Mouse (Mus musculus): Measurements from ENCODE around the gene Rpn2.

DNA sequence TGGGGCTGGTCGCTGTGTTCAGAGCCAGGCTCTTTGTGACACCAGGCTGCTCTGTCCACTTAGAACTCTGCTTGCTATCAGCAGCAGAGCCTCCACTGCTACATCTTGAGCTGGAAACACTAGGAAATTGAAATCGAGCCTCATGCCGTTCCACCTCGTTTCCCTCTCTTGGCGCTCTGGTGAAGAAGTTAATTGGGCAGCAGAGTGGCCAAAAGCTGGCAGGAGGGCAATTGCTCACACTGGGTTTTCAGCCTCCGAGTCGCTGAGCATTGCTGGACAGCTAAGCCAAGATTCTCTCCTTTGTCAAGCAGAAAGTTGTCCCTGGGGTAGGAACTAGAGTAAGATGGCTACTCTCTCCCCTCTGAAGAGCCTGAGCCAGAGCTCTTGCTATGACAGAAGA is 35.5 kb downstream of the Rpn2 start:
- no peak for TF ChIP-seq CTCF (IDR thresholded peaks at IDR 0.05; ENCODE audit: low read depth)
- TF ChIP-seq EP300 (IDR thresholded peaks at IDR 0.05; ENCODE audit: low read depth) = no peak
